Mouse (Mus musculus) neutrophil, adult 59 days (primary cell): Measurements from ENCODE around the gene Qk. TPM values are rescaled to one million over a fixed set of nuclear protein-coding genes. Genes with fewer than 3 reads are reported as not detected.

ENCODE experiments used
- total RNA-seq, 2 experiments: library from RNA; stranded (reverse); gene quantifications; 1 replicate in 1 of 2; 2 replicates in 1 of 2; pipeline ENCODE4 v1.2.4; 2023

Gene Qk
- 100 to 1,000 TPM; 125 to 136 TPM for total RNA-seq

GRCm38 (mm10) chr17:10319685-10320455 lies at the start of gene Qk:
Gene Qk (minus strand): TSS chr17:10319854.

